Mouse (Mus musculus) CH12.LX (cell line): ENCODE measurements around the gene Ntrk3. TPM values are rescaled to one million over a fixed set of nuclear protein-coding genes. Genes with fewer than 3 reads are reported as not detected.

ENCODE experiments used
- DNase-seq: peaks from one replicate; pipeline ENCODE4 v3.0.0-alpha.2; 2013; ENCODE audit errors: extremely low read depth
- H3K27ac ChIP-seq: 2 replicates; pipeline ENCODE4 v1.5.1; 2012; ENCODE audit warnings: low read depth, mild to moderate bottlenecking, control low read depth, moderate library complexity; ENCODE audit not compliant: insufficient read depth
- H3K27me3 ChIP-seq: replicated peaks from 2 replicates; pipeline ENCODE3; 2012; ENCODE audit warnings: inconsistent platforms
- H3K36me3 ChIP-seq, 2 experiments: replicated peaks in 1 of 2; 2 replicates each; pipeline versions ENCODE3 to v1.6.1; 2012; ENCODE audit warnings: inconsistent platforms in 1 of 2, low read length in 1 of 2, mild to moderate bottlenecking in 1 of 2, mixed read lengths in 1 of 2, moderate library complexity in 1 of 2; ENCODE audit not compliant: control insufficient read depth in 1 of 2, insufficient read depth in 1 of 2
- H3K4me1 ChIP-seq, 2 experiments: 2 replicates each; pipeline ENCODE4 v1.6.1; 2012; ENCODE audit warnings: inconsistent platforms in 1 of 2, moderate library complexity in 1 of 2; ENCODE audit not compliant: insufficient read depth in 2 of 2, control insufficient read depth in 1 of 2
- H3K4me2 ChIP-seq: 2 replicates; pipeline ENCODE4 v1.6.1; 2012; ENCODE audit warnings: low read depth, mild to moderate bottlenecking, control low read depth; ENCODE audit not compliant: poor library complexity, insufficient read depth, severe bottlenecking
- H3K4me3 ChIP-seq, 3 experiments: fragments of 150-350 bp in 1 of 3; sonication (generic) in 1 of 3; replicated peaks in 1 of 3; 2 replicates each; pipeline versions ENCODE3 to v1.5.1; 2011 to 2012; ENCODE audit warnings: low read depth in 2 of 3, low read length in 2 of 3, mild to moderate bottlenecking in 2 of 3, moderate library complexity in 2 of 3, control low read depth in 1 of 3, improper control_type of control experiment in 1 of 3, inconsistent platforms in 1 of 3, mixed read lengths in 1 of 3; ENCODE audit not compliant: poor library complexity in 1 of 3
- H3K79me2 ChIP-seq: replicated peaks from 2 replicates; pipeline ENCODE4 v1.6.1; 2012; ENCODE audit warnings: mild to moderate bottlenecking, moderate library complexity; ENCODE audit not compliant: control insufficient read depth, poor library complexity, insufficient read depth, severe bottlenecking; ENCODE audit errors: extremely low read depth
- H3K9ac ChIP-seq: 2 replicates; pipeline ENCODE4 v1.6.1; 2012; ENCODE audit warnings: low read depth, mild to moderate bottlenecking, control low read depth, moderate library complexity; ENCODE audit not compliant: insufficient read depth
- H3K9me3 ChIP-seq: replicated peaks from 2 replicates; pipeline ENCODE3; 2012; ENCODE audit warnings: low read length, inconsistent platforms, mixed read lengths
- BHLHE40 ChIP-seq: IDR thresholded peaks from 2 replicates; pipeline ENCODE4 v1.6.1; 2011; ENCODE audit warnings: mild to moderate bottlenecking, low read depth, low read length, improper control_type of control experiment
- CHD2 ChIP-seq: IDR thresholded peaks from 2 replicates; pipeline ENCODE4 v1.6.1; 2011; ENCODE audit warnings: low read length, improper control_type of control experiment
- E2F4 ChIP-seq: IDR thresholded peaks from 2 replicates; pipeline ENCODE4 v1.6.1; 2011; ENCODE audit warnings: low read depth, low read length, improper control_type of control experiment; ENCODE audit not compliant: insufficient replicate concordance
- HCFC1 ChIP-seq: IDR thresholded peaks from 2 replicates; pipeline ENCODE4 v1.6.1; 2012; ENCODE audit warnings: low read depth, mild to moderate bottlenecking, inconsistent platforms, low read length, improper control_type of control experiment
- IRF4 ChIP-seq: IDR thresholded peaks from 2 replicates; pipeline ENCODE4 v1.6.1; 2014; ENCODE audit warnings: low read depth, mild to moderate bottlenecking, inconsistent platforms, low read length, improper control_type of control experiment
- JUN ChIP-seq: IDR thresholded peaks from 2 replicates; pipeline ENCODE4 v1.6.1; 2011; ENCODE audit warnings: low read depth, mild to moderate bottlenecking, low read length, improper control_type of control experiment, moderate library complexity; ENCODE audit not compliant: insufficient read depth
- JUND ChIP-seq: conservative IDR thresholded peaks from 2 replicates; pipeline ENCODE4 v1.6.1; 2011; ENCODE audit warnings: low read depth, low read length, improper control_type of control experiment
- KAT2A ChIP-seq: IDR thresholded peaks from 2 replicates; pipeline ENCODE4 v1.6.1; 2012; ENCODE audit warnings: low read length, improper control_type of control experiment, inconsistent platforms; ENCODE audit not compliant: insufficient replicate concordance
- MEF2A ChIP-seq: IDR thresholded peaks from 2 replicates; pipeline ENCODE4 v1.6.1; 2014; ENCODE audit warnings: low read depth, mild to moderate bottlenecking, inconsistent platforms, low read length, improper control_type of control experiment, borderline replicate concordance
- MXI1 ChIP-seq: IDR thresholded peaks from 2 replicates; pipeline ENCODE4 v1.6.1; 2011; ENCODE audit warnings: mild to moderate bottlenecking, low read depth, low read length, improper control_type of control experiment
- POLR2AphosphoS2 ChIP-seq: IDR thresholded peaks from 2 replicates; pipeline ENCODE4 v1.6.1; 2011; ENCODE audit warnings: low read depth, low read length, improper control_type of control experiment
- RCOR1 ChIP-seq: conservative IDR thresholded peaks from 2 replicates; pipeline ENCODE4 v1.6.1; 2012; ENCODE audit warnings: low read depth, mild to moderate bottlenecking, inconsistent platforms, low read length, improper control_type of control experiment
- SIN3A ChIP-seq: IDR thresholded peaks from 2 replicates; pipeline ENCODE4 v1.6.1; 2012; ENCODE audit warnings: low read length, improper control_type of control experiment, inconsistent platforms
- TBP ChIP-seq: conservative IDR thresholded peaks from 2 replicates; pipeline ENCODE4 v1.6.1; 2011; ENCODE audit warnings: low read depth, low read length, improper control_type of control experiment
- USF1 ChIP-seq: IDR thresholded peaks from 2 replicates; pipeline ENCODE4 v1.6.1; 2014; ENCODE audit warnings: low read depth, mild to moderate bottlenecking, inconsistent platforms, low read length, improper control_type of control experiment
- ZC3H11A ChIP-seq: IDR thresholded peaks from 2 replicates; pipeline ENCODE4 v1.6.1; 2012; ENCODE audit warnings: low read depth, mild to moderate bottlenecking, inconsistent platforms, low read length, improper control_type of control experiment
- ZMIZ1 ChIP-seq: IDR thresholded peaks from 2 replicates; pipeline ENCODE4 v1.6.1; 2012; ENCODE audit warnings: low read depth, mild to moderate bottlenecking, inconsistent platforms, low read length, improper control_type of control experiment
- dilution Hi-C: fragments of 300-500 bp; cut with MboI; formaldehyde crosslinking; loops from 2 replicates; pipeline ENCODE4 v1.14.3; 2020; ENCODE audit warnings: low sequenced_read_pairs; ENCODE audit not compliant: extremely low pct_unique_long_range_greater_than_20kb, extremely low pct_ligation_motif_present
- in situ Hi-C: fragments of 300-500 bp; cut with MboI; formaldehyde crosslinking; loops from 3 replicates; pipeline ENCODE4 v1.14.3; 2019; ENCODE audit warnings: low sequenced_read_pairs, low pct_ligation_motif_present, low pct_unique_long_range_greater_than_20kb, mixed read lengths
- polyA plus RNA-seq: library from polyadenylated mRNA; unstranded; fragments of >175 nt; gene quantifications from 2 replicates; pipeline ENCODE4 v1.2.1, GENCODE M21; 2012; ENCODE audit warnings: low read depth; ENCODE audit not compliant: insufficient read length
- total RNA-seq, 2 experiments: library from RNA; depleted of rRNA; stranded (reverse); fragments of 300-350 nt in 1 of 2; fragments of >200 nt in 1 of 2; gene quantifications; 2 replicates each; pipeline ENCODE4 v1.2.3; 2012 to 2014

Ntrk3 gene
- total and polyA plus RNA-seq, 3 experiments, result 0.21 TPM; not detected in 2

DNA sequence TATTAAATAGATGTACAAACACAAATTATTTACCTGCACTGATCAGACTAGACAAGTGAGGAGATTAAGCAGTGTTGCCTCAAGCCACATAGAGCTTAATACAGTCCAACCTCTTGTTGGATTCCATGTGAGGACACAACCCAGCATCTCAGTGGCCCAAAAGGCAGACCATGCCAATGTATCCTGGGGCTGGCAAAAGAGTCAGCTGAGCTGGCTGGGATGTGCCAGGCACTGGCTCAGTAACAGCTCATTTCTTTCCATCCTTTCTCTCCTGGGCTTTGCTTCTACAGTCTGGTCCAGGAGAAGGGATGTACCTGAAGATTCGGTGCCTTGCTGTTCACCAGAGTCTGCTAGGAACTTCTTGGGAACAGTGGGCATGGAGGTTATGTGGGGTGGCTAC lies 266.5 kb downstream of the Ntrk3 start:
- dilution Hi-C loops (no loop called here), in situ Hi-C loops (no loop called here)
- H3K27me3 ChIP-seq, result no peaks in the 10 kb centered on the region

DNA sequence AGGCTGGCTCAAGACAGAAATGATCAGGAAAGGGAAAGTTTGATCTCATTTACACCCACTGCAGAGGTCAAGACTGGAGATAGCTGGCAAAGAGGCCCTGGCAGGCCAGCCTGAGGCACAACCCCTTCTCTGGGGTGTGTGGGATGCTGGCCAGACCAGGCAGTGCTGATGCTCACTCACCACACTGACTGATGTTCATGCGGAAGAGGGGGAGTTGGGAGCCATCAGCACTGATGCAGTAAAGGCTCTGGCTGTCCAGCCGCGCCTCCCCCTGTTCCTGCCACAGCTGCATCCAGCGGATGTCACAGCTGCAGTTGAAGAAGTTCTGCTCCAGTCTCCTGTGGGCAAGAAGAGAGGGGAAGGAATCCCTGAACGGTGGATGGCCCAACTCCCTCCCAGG lies 275.2 kb downstream of the Ntrk3 start:
- in situ Hi-C loops, result no loop called here
- no peak overlapping the region for H3K9ac ChIP-seq

More for the DNA sequence above, 266.5 kb downstream of the Ntrk3 start:
- Histone ChIP-seq H3K79me2 (no peaks in the 10 kb centered on the region), H3K4me2 (no peak overlapping the region), H3K4me1 (no peaks in the 10 kb centered on the region), H3K9me3 (peaks cover 27% of the 10 kb centered on the region), H3K36me3 (no peaks in the 10 kb centered on the region), H3K27ac (no peak overlapping the region), H3K9ac (no peak overlapping the region), H3K4me3 (no peak overlapping the region)
- no peak for DNase-seq
- no peak for TF ChIP-seq JUND
- TF ChIP-seq RCOR1, result no peak
- TF ChIP-seq IRF4, result no peak
- TF ChIP-seq KAT2A, result no peak
- no peak for TF ChIP-seq MXI1
- no peak for TF ChIP-seq ZC3H11A
- no peak for TF ChIP-seq HCFC1
- no peak for TF ChIP-seq ZMIZ1
- no peak for TF ChIP-seq USF1
- no peak for TF ChIP-seq CHD2
- no peak for TF ChIP-seq MEF2A
- TF ChIP-seq JUN, result no peak

DNA sequence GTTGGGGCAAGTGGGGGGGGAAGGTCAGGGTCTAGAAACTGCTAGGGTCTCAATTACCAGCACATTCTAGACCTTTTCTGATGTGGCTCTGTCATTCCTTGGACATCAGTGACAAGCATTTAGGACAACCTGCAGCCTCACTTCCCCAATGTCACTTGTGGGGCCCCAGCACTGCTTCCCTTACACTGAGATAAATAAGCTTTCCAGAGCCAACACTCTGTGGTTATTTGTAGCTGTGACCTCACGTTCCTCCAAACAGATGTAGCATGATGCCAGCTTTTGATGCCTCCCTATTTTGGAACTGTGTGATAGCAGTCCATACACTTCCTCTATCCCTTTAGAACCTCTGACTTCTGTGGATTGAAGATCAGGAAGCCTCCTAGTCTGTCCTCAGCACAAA lies 278.8 kb downstream of the Ntrk3 start:
- no peaks in the 10 kb centered on the region for H3K79me2 ChIP-seq
- H3K4me2 ChIP-seq, result no peak overlapping the region
- no peak overlapping the region for H3K9ac ChIP-seq
- in situ Hi-C loops (no loop called here), dilution Hi-C loops (no loop called here)
- no peak overlapping the region for H3K27ac ChIP-seq
- DNase-seq, result no peak
- no peak for TF ChIP-seq POLR2AphosphoS2
- TF ChIP-seq SIN3A, result no peak
- H3K27me3 ChIP-seq, result no peaks in the 10 kb centered on the region
- H3K4me1 ChIP-seq, result no peaks in the 10 kb centered on the region
- peaks cover 54% of the 10 kb centered on the region for H3K9me3 ChIP-seq
- H3K36me3 ChIP-seq, result no peaks in the 10 kb centered on the region
- no peak overlapping the region for H3K4me3 ChIP-seq

More for the DNA sequence above, 275.2 kb downstream of the Ntrk3 start:
- H3K79me2 ChIP-seq, result no peaks in the 10 kb centered on the region
- H3K27ac ChIP-seq, result no peak overlapping the region
- DNase-seq, result no peak
- no peak overlapping the region for H3K4me2 ChIP-seq
- no peaks in the 10 kb centered on the region for H3K4me1 ChIP-seq
- H3K36me3 ChIP-seq, result no peaks in the 10 kb centered on the region
- peaks cover 60% of the 10 kb centered on the region for H3K9me3 ChIP-seq
- no peak for TF ChIP-seq BHLHE40
- TF ChIP-seq USF1, result no peak
- no peak for TF ChIP-seq TBP
- TF ChIP-seq JUN, result no peak
- TF ChIP-seq E2F4, result no peak
- TF ChIP-seq CHD2, result no peak
- dilution Hi-C loops, result no loop called here
- no peaks in the 10 kb centered on the region for H3K27me3 ChIP-seq
- no peak overlapping the region for H3K4me3 ChIP-seq
